Comparison of ENCODE assay signal across 18 mouse cellular contexts in genomic region chr1:151620730-151621129, GRCm38 (mm10). TPM values are rescaled to one million over a fixed set of nuclear protein-coding genes. Genes with fewer than 3 reads are reported as not detected.
DNase-seq lines count a peak whose midpoint lies in the region; ATAC-seq and TF ChIP-seq lines count a peak whose summit lies in the region.
"Had no signal": no experiment of that assay in that cellular context is flagged by ENCODE, and none has a peak within 500 bp of the region (broad histone marks: within the 10 kb centered on the region; RNA-seq: fewer than 3 reads in every experiment).

No protein-coding gene starts in this region.

- no peak overlapping the region for H3K4me3 ChIP-seq in lung, adult 2 months (replicated peaks; ENCODE audit: extremely low read depth, low read depth, low read length)
- no peak overlapping the region for H3K4me3 ChIP-seq in intestine, embryonic 16.5 days (ENCODE audit: low read length)
- H3K4me3 ChIP-seq: hindbrain, embryonic 10.5 days; midbrain, embryonic 12.5 days; neural tube, embryonic 13.5 days had no signal

- peak; percentile 48; the same call in 1 of the 2 replicates for ATAC-seq in intestine, embryonic 16.5 days
- no peak for ATAC-seq in frontal cortex, adult (ENCODE audit: low TSS enrichment)
- ATAC-seq: forebrain, postnatal 0 days had no signal

- no peak overlapping the region for H3K9ac ChIP-seq in intestine, embryonic 16.5 days (ENCODE audit: low read depth, low read length)
- H3K9ac ChIP-seq: forebrain, postnatal 0 days; liver, embryonic 14.5 days; midbrain, embryonic 12.5 days; neural tube, embryonic 13.5 days had no signal

- no peak overlapping the region for H3K27ac ChIP-seq in intestine, embryonic 16.5 days (ENCODE audit: low read length)
- H3K27ac ChIP-seq: hindbrain, embryonic 10.5 days; liver, embryonic 14.5 days; midbrain, embryonic 12.5 days; neural tube, embryonic 13.5 days had no signal

- no peaks in the 10 kb centered on the region for H3K27me3 ChIP-seq in intestine, embryonic 16.5 days (replicated peaks; ENCODE audit: control insufficient read depth, insufficient read depth, low read length)
- H3K27me3 ChIP-seq: midbrain, embryonic 12.5 days; neural tube, embryonic 13.5 days had no signal

- H3K4me2 ChIP-seq in intestine, embryonic 16.5 days (ENCODE audit: low read depth, low read length) = no peak overlapping the region
- H3K4me2 ChIP-seq: heart, embryonic 11.5 days; midbrain, embryonic 12.5 days; neural tube, embryonic 13.5 days had no signal

- no peak for TF ChIP-seq CTCF in lung, adult 2 months (IDR thresholded peaks at IDR 0.05; ENCODE audit: insufficient read depth, low read length)

- H3K9me3 ChIP-seq in intestine, embryonic 16.5 days (ENCODE audit: control insufficient read depth, low read length) = no peaks in the 10 kb centered on the region
- H3K9me3 ChIP-seq: hindbrain, embryonic 10.5 days; midbrain, embryonic 12.5 days; neural tube, embryonic 13.5 days had no signal

- H3K4me1 ChIP-seq in lung, adult 2 months (ENCODE audit: control insufficient read depth, insufficient read depth, low read length) = peaks cover 12% of the 10 kb centered on the region
- peaks cover 3% of the 10 kb centered on the region for H3K4me1 ChIP-seq in intestine, embryonic 16.5 days (ENCODE audit: control insufficient read depth, insufficient read depth, low read length)
- H3K4me1 ChIP-seq: hindbrain, embryonic 10.5 days; midbrain, embryonic 12.5 days had no signal

- no peak for TF ChIP-seq POLR2A in lung, adult 2 months (IDR thresholded peaks at IDR 0.05; ENCODE audit: borderline replicate concordance, extremely low read depth, low read depth, low read length)

- DNase-seq in heart, adult 11 months = peak; percentile 95
- no peak for DNase-seq in heart, adult 8-10 months (ENCODE audit: low spot score)
- peak; percentile 57 for DNase-seq in lung, postnatal 36 days
- no peak for DNase-seq in lung, adult 2 months
- DNase-seq in yolk sac, embryonic 10.5 days (ENCODE audit: low spot score) = peak; percentile 33
- DNase-seq in neural tube, embryonic 10.5 days (ENCODE audit: extremely low spot score, low spot score) = no peak
- DNase-seq: adrenal gland, postnatal 14 days; cerebellum, adult 11 months; forebrain, postnatal 0 days; kidney, adult 11 months; kidney, postnatal 4 days had no signal

- H3K36me3 ChIP-seq in intestine, embryonic 16.5 days (ENCODE audit: control insufficient read depth, insufficient read depth, low read length) = no peaks in the 10 kb centered on the region
- H3K36me3 ChIP-seq: hindbrain, embryonic 10.5 days; midbrain, embryonic 12.5 days; neural tube, embryonic 13.5 days had no signal

RNA-seq across cellular contexts. Expression of gene Fam129a, which starts 49.7 kb away (rescaled TPM):
- 10 to 100 TPM in 3 of 4 experiments, 1 to 10 TPM in 1; 8.8 to 16.2 (median 12.4) TPM for total RNA-seq in heart, adult 8-10 months (2022)
- polyA plus RNA-seq in lung, adult 2 months (2012; rRNA removed) = 14.7 and 22.4 TPM in 2 replicates
- 10.7 and 11.0 TPM in 2 replicates for polyA plus RNA-seq in intestine, embryonic 16.5 days (2015; fragmentation: Nextera tagmentation; extraction: Ambion mirVana)

Comparison
In these comparisons a context has a peak if more than half of its experiments do, and no peak if none do; other contexts are left out.
1. DNase-seq: peak in heart, adult 11 months (single experiment), lung, postnatal 36 days (single experiment) and yolk sac, embryonic 10.5 days (single experiment); none in heart, adult 8-10 months (single experiment), lung, adult 2 months (single experiment) and neural tube, embryonic 10.5 days (single experiment).